ENCODE assay signal across 10 mouse cellular contexts in the genomic region with DNA sequence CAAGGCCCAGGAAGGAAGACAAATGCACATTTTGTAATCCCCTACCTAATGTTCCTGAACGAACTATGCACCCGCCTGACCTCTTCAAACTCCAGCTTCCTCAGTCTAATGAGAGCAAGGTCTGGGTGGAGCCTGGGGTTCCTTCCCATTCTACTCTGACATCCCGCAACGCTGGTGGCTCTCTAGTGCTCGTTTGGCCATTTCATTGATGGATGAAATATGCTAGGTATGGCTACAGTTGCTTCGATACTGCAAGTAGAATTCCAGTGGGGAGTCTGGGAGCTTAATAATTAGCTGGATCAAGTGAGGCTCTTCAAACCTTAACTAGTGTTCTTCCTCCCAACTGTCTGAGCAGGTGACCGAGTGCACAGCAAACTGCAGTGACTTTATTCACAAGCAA. TPM values are rescaled to one million over a fixed set of nuclear protein-coding genes. Genes with fewer than 3 reads are reported as not detected.
DNase-seq lines count a peak whose midpoint lies in the region; ATAC-seq and TF ChIP-seq lines count a peak whose summit lies in the region.
"Had no signal": no experiment of that assay in that cellular context is flagged by ENCODE, and none has a peak within 500 bp of the region (broad histone marks: within the 10 kb centered on the region; RNA-seq: fewer than 3 reads in every experiment).

No protein-coding gene starts in this region.

- WGBS in heart, embryonic 16.5 days, result 46% methylated on average over 7 of the region's 7 CpGs
- 37% methylated on average over 7 of the region's 7 CpGs for WGBS in intestine, embryonic 15.5 days
- WGBS in limb, embryonic 14.5 days, result 53% methylated on average over 7 of the region's 7 CpGs

- CTCF ChIA-PET in Patski (lab: Charles Lee), result interaction anchor here (1.1 to 2.0 kb wide), 4 partner anchors 9 to 15 kb away, joined by 3 to 8 read pairs (median 6); no protein-coding TSS in a partner anchor

- no peaks in the 10 kb centered on the region for H3K27me3 ChIP-seq in heart, embryonic 16.5 days (ENCODE audit: control insufficient read depth, insufficient read depth, low read length)
- no peaks in the 10 kb centered on the region for H3K27me3 ChIP-seq in Patski
- no peaks in the 10 kb centered on the region for H3K27me3 ChIP-seq in intestine, embryonic 15.5 days (replicated peaks)
- no peaks in the 10 kb centered on the region for H3K27me3 ChIP-seq in limb, embryonic 14.5 days (ENCODE audit: control insufficient read depth, insufficient read depth, low read length)

- no peak for DNase-seq in heart, postnatal 10 days
- DNase-seq in Patski (ENCODE audit: low read depth, low spot score), result no peak
- no peak for DNase-seq in limb, embryonic 14.5 days (ENCODE audit: low spot score)
- DNase-seq in layer of hippocampus, postnatal 25 days (ENCODE audit: extremely low spot score in 1 of 2, low spot score in 1 of 2), result no peak
- no peak for DNase-seq in gastrocnemius, postnatal 14 days
- DNase-seq: cerebellum, postnatal 25 days; gastrocnemius, postnatal 25 days had no signal

- no peak for TF ChIP-seq POLR2A in limb, embryonic 14.5 days (IDR thresholded peaks at IDR 0.05; ENCODE audit: borderline replicate concordance, extremely low read depth, insufficient read depth, insufficient read length)

- no peak overlapping the region for H3K9ac ChIP-seq in heart, embryonic 16.5 days (ENCODE audit: low read length)
- H3K9ac ChIP-seq in intestine, embryonic 15.5 days, result no peak overlapping the region
- H3K9ac ChIP-seq in limb, embryonic 14.5 days (ENCODE audit: low read depth, low read length, severe bottlenecking), result no peak overlapping the region

- no peak overlapping the region for H3K27ac ChIP-seq in heart, embryonic 16.5 days (ENCODE audit: low read length)
- no peak overlapping the region for H3K27ac ChIP-seq in intestine, embryonic 15.5 days
- no peak overlapping the region for H3K27ac ChIP-seq in limb, embryonic 14.5 days (replicated peaks; ENCODE audit: low read depth, low read length)

- no peak for ATAC-seq in heart, embryonic 16.5 days (replicated peaks; ENCODE audit: extremely low read depth, insufficient read depth, low FRiP score)
- peak; percentile 62 for ATAC-seq in Patski
- ATAC-seq in intestine, embryonic 15.5 days, result peak; percentile 35; the same call in 1 of the 2 replicates
- ATAC-seq in limb, embryonic 14.5 days (ENCODE audit: low FRiP score, low read depth), result no peak

- peak overlapping the region; percentile 60 for H3K4me2 ChIP-seq in heart, embryonic 16.5 days (ENCODE audit: low read depth, low read length)
- peak overlapping the region; percentile 36 for H3K4me2 ChIP-seq in intestine, embryonic 15.5 days (replicated peaks)
- peak overlapping the region; percentile 15; the same call in 1 of the 2 replicates for H3K4me2 ChIP-seq in limb, embryonic 14.5 days (replicated peaks; ENCODE audit: low read depth, low read length, severe bottlenecking)

- no peak for TF ChIP-seq CTCF in Patski (IDR thresholded peaks at IDR 0.05)

- H3K9me3 ChIP-seq in heart, embryonic 16.5 days (replicated peaks; ENCODE audit: control insufficient read depth, low read length), result no peaks in the 10 kb centered on the region
- no peaks in the 10 kb centered on the region for H3K9me3 ChIP-seq in intestine, embryonic 15.5 days
- H3K9me3 ChIP-seq in limb, embryonic 14.5 days (ENCODE audit: control insufficient read depth, low read length), result no peaks in the 10 kb centered on the region

- no peak overlapping the region for H3K4me3 ChIP-seq in heart, embryonic 16.5 days (ENCODE audit: low read length)
- no peak overlapping the region for H3K4me3 ChIP-seq in intestine, embryonic 15.5 days (replicated peaks)
- H3K4me3 ChIP-seq in limb, embryonic 14.5 days (replicated peaks; ENCODE audit: low read length), result no peak overlapping the region

- in situ Hi-C loops in Patski (cut with MboI; ENCODE audit: low pct_unique_long_range_greater_than_20kb), result no loop called here

- intact Hi-C loops in heart, postnatal 10 days (cut with DNase I), result no loop called here
- intact Hi-C loops in gastrocnemius, postnatal 14 days (cut with DNase I; ENCODE audit: low total_unique reads), result no loop called here

- no peaks in the 10 kb centered on the region for H3K36me3 ChIP-seq in heart, embryonic 16.5 days (ENCODE audit: control insufficient read depth, insufficient read depth)
- H3K36me3 ChIP-seq in intestine, embryonic 15.5 days, result no peaks in the 10 kb centered on the region
- no peaks in the 10 kb centered on the region for H3K36me3 ChIP-seq in limb, embryonic 14.5 days (ENCODE audit: control insufficient read depth, insufficient read depth, low read length)

- POLR2A ChIA-PET in Patski (lab: Charles Lee), result no interaction called here

- H3K4me1 ChIP-seq in heart, embryonic 16.5 days (ENCODE audit: control insufficient read depth, insufficient read depth, low read length), result peaks cover 3% of the 10 kb centered on the region
- H3K4me1 ChIP-seq in intestine, embryonic 15.5 days (replicated peaks), result peaks cover 6% of the 10 kb centered on the region; the same call in 1 of the 2 replicates
- H3K4me1 ChIP-seq in limb, embryonic 14.5 days (ENCODE audit: control insufficient read depth, insufficient read depth, low read length), result peaks cover 11% of the 10 kb centered on the region

RNA-seq across cellular contexts. Expression of a gene that starts 26.2 kb away (rescaled TPM):
- 1.4 TPM in 1 of 2 replicates, not detected in the other for polyA plus RNA-seq in heart, embryonic 16.5 days (2015; fragmentation: Nextera tagmentation; extraction: Ambion mirVana)
- total RNA-seq in heart, postnatal 10 days (2021), result 1 to 10 TPM; 4.1 to 6.0 TPM
- not detected for polyA plus RNA-seq in Patski (2021)
- polyA plus RNA-seq in intestine, embryonic 15.5 days (2015; fragmentation: Nextera tagmentation; extraction: Ambion mirVana), result 0.57 and 2.3 TPM in 2 replicates
- polyA plus RNA-seq in limb, embryonic 14.5 days (2012; rRNA removed), result not detected in 2 replicates
- not detected in 2 replicates for polyA plus RNA-seq in limb, embryonic 14.5 days (2014; fragmentation: Nextera tagmentation; extraction: Ambion mirVana)
- total RNA-seq in layer of hippocampus, postnatal 25 days (2021), result 10 to 100 TPM; 18.9 to 21.1 TPM
- total RNA-seq in gastrocnemius, postnatal 14 days (2021), result 1 to 10 TPM; 1.1 to 1.5 TPM
- polyA plus RNA-seq: stomach, embryonic 14.5 days had no signal

Comparison
In these comparisons a context has a peak if more than half of its experiments do, and no peak if none do; other contexts are left out.
1. ATAC-seq: peak in Patski (single experiment) and intestine, embryonic 15.5 days (single experiment); none in heart, embryonic 16.5 days (single experiment) and limb, embryonic 14.5 days (single experiment).
2. Peak in every context shown above with its lines, with median percentiles within 50 percentile points of each other: H3K4me2 ChIP-seq.